Mouse (Mus musculus): ENCODE measurements around the gene Gm28269.

The Gm28269 gene

DNA sequence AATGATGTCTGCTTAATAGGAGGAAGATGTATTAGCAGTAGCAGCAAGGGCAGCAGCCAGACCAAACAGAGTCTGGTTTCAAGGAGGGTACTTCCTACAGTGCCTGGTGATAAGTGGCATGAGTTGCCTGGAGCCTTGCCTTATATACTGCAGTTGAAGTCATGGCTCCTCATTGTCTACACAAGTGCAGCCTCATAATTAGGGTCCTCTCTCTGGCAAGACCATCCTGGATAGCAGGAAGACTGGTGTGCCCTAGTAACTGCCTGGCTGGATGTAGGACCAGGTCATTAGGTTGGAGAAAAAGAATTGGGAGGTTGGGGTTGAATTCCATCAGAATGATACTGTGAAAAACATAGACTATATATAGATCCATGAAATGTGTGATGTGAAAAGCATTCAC is at the start of gene Gm28269:
TSS of gene Gm28269 (minus strand) at position 101 of the 400 bp plus-strand sequence.
- no peak for DNase-seq (ENCODE audit: low spot score in 2 of 2)

DNA sequence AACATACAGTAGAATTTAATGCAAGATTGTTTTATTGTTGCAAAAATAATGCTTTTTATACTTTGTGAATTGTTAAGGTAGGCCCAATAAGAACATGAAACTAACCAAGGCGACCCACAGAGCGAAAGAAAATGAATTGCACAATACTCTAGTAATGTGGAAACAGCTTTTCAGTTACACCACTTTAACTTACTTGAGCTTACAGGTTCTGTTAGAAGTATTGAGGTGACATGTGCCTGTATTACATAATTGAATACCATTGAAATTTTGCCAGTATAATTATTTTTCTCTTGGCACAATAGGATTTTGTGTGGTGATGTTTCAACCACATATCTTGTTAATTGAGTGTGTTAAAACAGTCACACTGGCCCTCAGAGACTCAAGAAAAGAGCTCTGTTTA is 28.0 kb downstream of the Gm28269 start:
- no peak for DNase-seq (ENCODE audit: low spot score in 2 of 2)

- no peak for DNase-seq (ENCODE audit: low spot score in 2 of 2)
These were observed 29.6 kb downstream of the Gm28269 start for GRCm38 (mm10) chrX:21715293-21715692.

- no peak for DNase-seq (ENCODE audit: low spot score in 2 of 2)
These were observed 30.1 kb downstream of the Gm28269 start, which contains the start of gene Slc6a14 for GRCm38 (mm10) chrX:21714829-21715228. Gene Slc6a14, plus strand, starts transcription at chrX:21714896.

DNA sequence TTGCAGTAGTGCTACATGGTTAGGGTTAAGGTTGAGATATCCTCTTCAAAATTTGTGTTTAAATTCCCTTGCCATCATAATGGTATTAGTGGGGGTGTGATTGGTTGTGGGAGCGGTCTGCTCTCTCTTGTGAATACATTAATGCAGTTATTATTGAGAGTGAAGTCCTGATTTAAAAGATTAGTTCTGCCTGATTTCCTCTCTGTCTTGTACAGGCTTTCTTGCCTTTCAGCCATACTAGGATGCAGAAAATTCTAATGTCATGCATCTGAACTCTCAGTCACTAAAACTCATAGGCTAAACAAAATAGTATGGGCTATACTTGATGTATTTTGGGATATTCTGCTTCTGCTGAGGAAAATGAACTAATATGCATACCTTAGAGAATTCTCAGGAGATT is 40.4 kb downstream of the Gm28269 start:
- DNase-seq (ENCODE audit: low spot score in 2 of 2): no peak

- DNase-seq (ENCODE audit: low spot score in 2 of 2): no peak
These were observed 43.3 kb downstream of the Gm28269 start for GRCm38 (mm10) chrX:21701646-21702045.

- DNase-seq (ENCODE audit: low spot score in 2 of 2): peak; percentile 1 to 8
These were observed 49.2 kb downstream of the Gm28269 start for GRCm38 (mm10) chrX:21695687-21696086.

DNA sequence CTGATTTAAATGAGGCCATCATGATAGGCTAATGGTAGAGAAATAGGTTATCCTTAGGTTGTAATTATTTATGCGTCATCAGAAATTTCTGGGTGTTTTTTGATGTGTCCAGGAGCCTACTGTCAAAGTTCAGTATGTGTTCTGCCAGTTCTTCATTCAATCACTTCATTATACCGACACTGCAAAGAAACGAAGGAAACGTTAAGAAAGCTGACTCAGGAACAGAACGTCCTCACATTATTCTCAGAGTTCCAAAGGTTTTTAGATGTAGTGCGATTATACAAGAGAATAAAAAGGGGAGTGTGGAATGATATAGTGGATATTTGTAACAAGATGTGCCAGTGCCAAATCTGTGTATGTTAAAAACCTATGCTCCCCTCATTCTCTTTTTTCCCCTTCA is 49.7 kb downstream of the Gm28269 start:
- DNase-seq (ENCODE audit: low spot score in 2 of 2): no peak
